Mouse (Mus musculus): ENCODE measurements at regions not wholly inside any gene's neighbourhood (a gene's known extent, or its start where the extent isn't known, plus 50 kb on each side); places are given as distances from the start of the nearest gene placed in this dataset.

DNA sequence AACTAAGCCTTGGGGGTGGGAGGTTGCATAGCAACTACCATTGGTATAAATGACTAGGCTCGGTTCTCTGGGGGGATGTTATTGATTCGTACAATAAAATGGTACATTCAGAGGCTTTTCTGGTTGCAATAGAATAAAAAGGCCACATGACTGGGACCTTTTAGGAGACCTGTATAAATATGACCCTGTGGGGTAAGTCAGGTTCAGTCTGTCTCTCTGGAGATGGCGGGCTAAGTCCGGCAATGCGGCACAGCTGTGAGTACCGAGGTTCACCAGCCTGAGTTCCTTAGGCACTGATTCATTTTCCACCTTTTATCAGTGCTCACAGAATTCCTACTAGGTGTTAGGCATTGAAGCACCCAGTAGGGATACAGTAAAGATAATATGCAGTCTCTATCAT is 115.5 kb downstream of the Qpct start:
- no peak for DNase-seq (ENCODE audit: low spot score)

DNA sequence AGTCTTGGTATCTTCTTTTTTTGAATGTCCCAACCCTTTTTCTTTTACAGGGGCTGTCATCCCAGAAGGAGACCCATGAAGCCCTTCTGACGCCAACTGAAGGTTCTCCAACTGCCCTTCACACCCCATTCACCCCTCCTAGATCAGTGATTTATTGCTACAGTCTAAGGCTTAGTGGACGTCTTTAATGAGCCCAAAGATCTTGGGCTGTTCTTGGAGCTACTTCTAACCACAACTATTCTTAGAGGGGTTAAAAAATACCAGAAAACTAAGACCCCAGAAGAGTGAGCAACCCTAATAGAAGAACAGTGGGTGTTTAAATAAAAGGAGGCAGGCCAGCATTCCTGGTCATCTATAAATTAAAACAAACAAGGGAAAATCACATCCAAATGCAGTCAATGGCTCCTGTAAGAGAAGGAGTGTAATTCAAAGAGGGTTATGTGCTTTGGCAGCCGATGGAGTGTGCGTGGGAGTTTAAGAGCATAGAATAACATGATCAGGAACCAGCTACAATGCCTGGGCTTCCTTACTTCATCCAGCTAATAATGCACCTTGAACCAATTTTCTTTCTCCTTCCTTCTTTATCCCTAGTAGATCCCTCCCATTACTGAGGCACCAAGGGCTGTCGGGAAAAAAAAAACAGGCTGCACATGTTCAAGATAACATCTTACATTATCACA is 113.3 kb downstream of the Qpct start:
- DNase-seq (ENCODE audit: low spot score) = no peak

DNA sequence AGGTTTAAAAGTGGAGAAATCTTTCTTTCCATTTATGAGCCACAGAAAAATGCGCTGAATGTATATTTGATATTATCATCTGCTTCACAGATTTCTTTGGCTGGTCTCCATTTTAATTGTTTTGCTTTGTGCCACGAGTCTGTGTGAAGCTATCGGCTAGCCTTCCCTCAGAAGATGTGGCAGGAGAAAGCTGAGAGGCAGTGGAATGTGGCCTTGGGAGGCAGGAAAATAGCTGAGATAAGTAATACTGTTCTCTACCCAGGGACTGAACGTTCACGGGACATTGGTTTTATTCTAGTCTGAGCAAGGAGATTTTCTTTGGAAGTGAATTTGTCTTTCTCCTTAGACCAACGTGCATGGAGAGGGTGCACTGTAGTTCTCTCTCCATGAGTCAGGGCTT is 112.3 kb downstream of the Qpct start:
- no peak for DNase-seq (ENCODE audit: low spot score)

DNA sequence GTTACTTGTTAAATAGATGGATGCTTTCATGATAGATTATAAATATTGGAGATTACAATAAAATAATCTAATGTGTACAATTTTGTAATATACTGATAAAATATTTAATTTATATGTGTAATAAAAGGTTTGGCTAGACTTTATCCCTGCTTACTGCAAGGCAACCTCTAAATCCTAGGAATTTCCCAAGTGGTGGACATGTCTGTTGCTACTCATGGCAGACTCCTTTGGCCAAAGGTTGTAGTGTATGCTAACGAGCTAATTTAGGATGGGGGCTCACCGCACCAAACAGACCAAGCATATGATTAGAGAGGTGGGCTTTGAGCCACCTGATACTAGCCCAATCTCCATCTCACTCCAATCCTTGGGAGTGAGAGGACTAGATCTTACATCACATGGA is 102.4 kb downstream of the Qpct start:
- DNase-seq (ENCODE audit: low spot score) = no peak

DNA sequence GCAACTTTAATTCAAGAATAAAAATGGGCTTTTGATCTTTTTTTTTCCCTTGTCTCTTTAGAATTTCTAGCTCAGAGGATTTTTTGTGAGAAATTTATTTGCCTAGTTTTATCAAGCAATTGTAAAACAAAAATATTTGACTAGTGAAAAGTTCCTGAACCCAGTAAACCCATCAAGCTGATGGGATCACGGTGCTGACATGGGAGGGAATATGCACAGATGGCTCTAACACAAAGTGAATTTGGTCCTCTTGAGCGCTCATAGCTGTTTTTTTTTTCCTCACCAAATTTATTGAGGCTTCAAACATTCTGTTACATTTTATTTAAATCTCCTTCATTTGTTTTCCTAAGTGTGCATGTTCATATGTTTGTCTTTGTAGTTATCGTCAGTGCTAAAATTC is 101.1 kb downstream of the Qpct start:
- no peak for DNase-seq (ENCODE audit: low spot score)

DNA sequence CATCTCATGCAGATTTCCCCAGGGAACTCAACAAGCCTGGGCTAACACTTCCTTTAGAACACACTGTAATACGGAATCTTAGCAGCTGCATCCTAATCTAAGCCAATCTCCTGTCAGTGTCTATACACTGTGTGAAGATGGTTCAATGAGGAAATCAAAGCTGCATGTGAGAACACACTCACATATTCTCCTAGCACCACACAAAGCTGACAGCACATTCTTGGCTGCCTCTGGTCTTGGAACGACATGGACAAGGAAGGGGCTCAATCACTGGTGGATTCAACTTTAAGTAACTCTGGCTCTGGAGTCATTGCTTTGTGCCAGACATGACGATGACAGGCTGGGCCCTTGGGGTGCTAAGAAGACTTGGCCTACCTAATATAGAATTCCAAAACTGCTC is 96.2 kb downstream of the Qpct start:
- DNase-seq (ENCODE audit: low spot score) = no peak

DNA sequence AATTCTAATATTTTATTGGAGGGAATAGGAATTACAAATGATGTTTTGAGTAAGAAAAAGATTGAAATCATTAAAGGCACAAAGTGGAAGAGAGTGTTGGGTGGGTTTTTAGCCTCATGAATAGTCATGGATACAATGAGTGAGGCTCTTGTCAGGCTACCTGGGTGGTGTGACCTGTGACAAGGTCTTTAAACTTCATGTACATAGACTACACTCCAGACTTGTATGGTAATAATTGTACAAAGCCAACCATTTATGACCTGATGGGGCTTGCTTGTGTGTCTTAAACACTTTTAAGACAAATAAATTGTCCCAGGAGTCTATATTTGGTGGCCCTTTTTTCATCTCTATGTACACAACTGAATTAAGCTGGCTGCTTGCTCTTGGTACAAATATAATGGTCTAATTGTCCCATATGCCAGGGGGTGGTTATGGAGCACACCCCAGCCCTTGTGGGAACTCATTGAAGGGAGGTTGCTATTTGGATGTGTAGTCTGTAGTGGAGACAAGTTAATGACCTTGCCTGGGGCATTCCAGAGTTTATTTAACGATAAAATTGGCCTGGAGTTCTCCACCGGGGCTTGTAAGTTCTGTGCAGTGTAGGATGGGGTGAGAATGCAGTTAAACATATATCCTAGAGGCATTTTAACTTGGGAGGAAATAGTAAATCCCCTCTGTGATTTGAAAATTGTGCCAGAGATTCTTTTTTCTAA is 93.4 kb downstream of the Qpct start:
- no peak for DNase-seq (ENCODE audit: low spot score)

DNA sequence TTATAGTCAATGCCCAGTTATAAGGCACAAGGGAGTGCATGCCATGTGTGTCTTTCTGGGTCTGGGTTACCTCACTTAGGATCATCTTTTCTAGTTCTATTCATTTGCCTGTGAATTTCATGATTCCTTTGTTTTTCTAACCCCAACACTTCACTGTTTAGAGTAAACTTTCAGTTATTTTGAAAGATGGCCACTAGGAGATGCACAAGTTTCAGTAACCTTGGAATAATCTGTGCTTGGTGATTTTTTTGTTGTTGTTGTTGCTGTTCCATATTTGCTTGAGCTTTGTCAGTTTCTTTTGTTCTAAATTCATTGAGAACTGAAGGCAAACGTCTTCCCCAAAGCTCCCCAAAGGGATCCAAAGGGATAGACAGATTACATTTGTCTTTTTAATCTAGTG is 91.3 kb downstream of the Qpct start:
- DNase-seq (ENCODE audit: low spot score) = peak; percentile 4
